Mouse (Mus musculus): ENCODE results near the gene Dzip3.

The Dzip3 gene

DNA sequence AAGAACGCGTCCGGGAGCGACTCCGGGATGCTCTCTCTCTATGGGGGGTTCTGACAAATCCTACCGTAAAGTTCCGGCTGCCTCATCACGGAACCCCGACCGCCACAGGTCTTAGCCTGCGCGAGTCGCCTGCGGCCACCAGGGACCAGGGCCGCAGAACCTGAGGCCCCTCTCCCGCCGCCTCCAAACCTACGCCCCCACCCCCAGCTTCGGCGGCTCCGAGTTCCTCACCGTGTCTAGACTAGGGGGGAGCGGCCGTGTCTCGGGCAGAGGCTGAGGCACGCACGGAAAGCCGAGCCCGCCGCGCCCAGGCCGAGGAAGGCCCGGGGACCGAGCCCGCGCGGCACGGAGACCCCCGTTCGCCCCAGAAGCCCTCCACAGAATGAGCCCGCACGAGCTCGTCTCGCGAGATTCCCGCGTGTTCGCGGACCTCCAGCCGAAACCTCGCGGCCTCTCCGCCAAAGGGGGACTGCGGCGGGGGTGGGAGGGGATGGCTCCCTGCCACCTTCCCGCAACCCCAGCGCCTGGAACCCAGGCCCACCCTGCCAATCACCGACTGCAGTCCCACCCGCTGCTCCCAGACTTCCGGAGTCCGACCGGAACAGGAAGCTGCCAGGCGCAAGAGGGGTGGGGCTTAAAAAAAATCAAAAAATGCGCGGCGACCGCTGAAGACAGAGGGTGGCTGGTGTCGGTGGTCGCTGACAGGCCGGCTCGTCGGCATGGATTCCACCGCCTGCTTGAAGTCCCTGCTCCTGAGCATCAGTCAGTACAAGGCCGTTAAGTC, at the start of gene Dzip3, which contains the start of gene Cip2a:
Dzip3 (minus strand) TSS at position 607 of the 784 bp plus-strand sequence.
Cip2a (plus strand) TSS at position 627 of the 784 bp plus-strand sequence.
- peak; percentile 92 for DNase-seq

DNA sequence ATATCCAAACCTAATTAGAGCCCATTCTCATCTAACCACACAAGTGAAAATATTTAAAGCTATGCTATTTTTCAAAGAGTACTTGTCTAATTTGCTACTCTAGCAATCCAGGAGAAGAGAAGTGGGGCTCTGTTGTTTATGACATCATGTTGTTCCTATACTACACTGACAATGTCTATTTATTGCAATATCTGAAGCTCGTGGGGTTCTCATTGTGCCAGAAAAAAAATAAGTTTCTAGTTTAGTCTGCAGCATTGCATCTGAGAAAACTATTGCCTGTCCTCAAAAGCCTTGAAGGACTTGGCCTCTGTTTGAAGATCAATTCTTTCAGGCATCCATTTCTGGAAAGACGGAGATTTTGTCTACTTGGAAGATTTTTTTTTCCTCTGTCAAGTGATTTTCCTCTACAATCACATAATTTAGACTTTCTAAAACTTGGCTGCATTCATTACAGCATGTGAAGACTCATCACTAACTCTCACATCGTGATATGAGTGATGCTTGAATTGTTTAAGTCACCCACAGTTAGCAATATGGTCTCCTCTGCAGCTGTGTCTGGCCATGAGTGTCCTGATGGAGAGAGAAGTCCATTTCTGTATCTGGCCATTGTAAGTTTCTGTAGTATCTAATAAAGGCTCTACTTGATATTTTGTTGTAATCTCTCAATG, 46.7 kb upstream of the Dzip3 start:
- no peak for DNase-seq

DNA sequence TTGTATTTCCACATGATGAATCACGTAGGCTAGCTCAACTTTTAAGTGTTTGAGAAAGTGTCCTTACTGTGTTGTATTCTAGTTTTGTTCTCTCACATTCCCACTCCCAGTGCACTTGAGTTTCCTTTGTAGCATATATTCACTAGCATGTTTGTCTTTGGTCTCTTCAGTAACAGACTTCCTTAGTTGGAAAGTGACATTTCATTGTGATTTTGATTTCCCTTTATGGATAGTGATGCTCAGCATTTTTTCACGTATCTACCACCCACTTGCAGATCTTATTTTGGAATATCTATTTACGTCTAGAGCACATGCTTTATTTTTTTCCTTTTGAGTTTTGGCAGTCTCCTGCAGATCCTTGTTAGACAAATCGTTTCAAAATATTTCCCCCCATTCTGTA, 43.8 kb upstream of the Dzip3 start:
- no peak for DNase-seq

DNA sequence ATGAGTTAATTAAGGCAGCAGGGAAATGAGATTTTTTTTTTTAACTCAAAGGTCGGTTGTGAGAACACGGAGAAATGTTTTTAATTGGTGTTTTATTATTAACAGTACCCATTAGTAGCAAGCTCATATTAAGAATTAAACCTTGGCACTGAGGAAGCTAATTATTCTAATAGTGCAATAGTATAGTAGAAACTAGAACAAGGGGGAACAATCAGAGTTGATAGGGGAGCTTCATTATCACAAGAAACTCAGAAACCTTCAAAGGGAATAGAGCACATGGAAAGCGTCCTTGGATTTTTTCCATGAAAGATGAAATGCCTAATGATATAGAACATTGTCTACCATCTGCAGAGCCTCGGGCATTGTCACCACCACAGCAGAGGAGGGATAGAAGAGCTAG, 41.9 kb upstream of the Dzip3 start:
- no peak for DNase-seq

DNA sequence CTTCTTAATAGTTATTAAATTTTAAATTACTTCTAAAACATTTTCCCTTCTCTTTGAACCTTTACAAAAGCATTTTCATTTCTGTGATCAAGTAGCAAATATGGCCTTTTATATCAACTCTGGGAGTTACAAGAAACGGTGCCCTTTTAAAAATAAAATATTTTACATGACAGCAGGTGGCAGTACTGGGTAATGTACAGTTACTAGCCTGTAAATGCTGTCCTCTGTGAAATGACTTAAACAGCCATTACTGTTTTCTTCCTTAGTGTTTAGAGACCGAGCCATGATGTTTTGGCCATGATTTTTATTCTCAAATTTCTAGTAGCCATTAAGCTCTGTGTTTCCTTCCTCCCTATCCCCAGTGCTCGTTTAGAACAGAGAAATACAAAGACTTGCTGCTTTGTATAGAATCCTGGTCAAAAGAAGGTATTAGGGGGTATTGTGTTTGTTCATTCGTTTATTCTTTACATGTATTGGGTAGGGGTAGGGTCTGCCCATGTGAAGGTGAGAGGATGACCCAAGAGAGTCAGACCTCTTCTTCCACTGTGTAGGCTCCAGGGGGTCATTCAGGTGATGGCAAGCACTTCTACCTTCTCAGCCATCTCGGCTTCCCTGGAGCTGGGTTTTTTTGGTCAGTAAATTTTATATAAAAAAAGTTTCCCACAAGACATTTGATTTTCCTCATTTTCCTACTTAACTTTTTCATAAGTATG, 22.8 kb upstream of the Dzip3 start:
- DNase-seq = no peak

DNA sequence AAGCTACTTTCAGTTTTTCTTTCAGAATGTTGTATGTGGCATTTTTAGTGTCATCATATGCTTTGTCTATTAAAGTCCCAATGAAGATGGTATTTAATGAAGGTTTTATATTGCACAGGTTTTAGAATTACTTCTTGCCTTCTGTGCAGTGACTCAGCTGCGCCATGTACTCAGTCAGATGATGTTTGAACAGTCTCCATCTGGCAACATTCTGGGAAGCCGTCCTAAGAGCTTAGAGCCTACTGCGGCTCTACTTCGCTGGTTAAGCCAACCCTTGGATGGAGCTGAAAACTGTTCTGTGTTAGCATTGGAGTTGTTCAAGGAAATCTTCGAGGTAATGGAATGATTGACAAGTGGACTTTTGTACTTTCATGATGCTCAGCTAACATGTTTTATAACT, 10.2 kb upstream of the Dzip3 start:
- DNase-seq = no peak

DNA sequence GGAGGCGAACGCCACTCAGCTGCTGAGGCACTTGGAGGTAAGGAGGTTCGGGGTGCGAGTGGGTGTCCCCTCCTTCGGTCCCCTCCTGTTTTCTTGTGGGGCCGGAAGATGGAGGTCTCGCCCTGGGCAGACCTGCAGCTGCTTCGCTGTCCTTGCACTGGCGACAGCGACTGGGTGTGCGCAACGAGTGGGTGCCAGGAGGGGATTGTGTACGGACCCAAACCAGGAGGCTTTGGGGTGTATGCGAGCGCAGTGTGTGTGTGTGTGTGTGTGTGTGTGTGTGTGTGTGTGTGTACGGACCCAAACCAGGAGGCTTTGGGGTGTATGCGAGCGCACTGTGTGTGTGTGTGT, 353 bp upstream of the Dzip3 start:
- peak; percentile 36 for DNase-seq

DNA sequence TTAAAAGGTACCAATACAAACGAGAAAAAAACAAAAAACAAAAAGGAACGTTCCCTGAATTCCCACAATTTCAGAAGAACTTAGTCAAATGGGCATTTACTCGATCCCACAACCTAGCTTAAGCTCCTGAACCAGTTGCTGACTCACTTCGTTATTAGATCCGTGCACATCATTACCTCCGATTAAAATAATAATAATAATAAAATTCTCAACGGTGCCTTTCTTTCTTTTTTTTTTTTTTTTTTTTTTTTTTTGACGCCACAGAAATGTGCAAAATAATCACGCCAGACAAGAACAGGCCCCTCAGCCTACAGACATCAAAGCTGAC, 770 bp downstream of the Dzip3 start:
- DNase-seq = no peak

DNA sequence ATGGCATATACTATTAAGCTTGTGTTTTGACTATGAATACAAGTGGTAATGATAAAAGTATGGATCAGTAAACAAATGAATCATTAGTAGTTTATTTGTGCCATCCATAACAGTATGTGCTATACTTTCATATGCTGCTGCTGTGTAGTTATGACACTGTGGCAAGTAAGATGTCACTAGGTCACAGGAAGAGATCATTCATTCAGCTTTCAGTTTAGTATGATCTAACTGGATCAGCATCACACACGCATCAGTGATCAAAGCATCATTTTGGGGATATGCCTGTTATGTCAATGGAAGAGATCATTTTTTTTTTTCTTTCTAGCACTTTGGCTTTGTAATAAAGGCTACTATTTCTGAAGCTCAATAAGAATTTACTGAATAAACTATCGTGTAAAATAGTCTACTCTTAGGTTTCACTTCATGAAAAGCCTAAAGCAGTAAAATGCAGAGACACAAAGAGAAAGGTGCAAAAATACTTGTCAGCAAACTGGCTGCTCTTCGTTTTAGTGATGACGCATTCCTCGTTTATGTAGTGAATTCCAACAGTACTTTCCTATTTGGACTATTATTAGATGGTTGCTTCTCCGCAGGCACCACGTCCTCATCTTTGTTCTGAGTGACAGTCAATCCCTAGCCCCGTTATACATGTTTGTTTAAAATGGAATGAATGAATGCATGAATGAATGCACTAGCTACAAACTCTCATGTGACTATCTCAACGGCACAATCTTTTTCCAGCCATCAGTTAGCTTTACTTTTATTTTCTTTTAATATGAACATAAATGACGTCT, 1.3 kb downstream of the Dzip3 start:
- no peak for DNase-seq

DNA sequence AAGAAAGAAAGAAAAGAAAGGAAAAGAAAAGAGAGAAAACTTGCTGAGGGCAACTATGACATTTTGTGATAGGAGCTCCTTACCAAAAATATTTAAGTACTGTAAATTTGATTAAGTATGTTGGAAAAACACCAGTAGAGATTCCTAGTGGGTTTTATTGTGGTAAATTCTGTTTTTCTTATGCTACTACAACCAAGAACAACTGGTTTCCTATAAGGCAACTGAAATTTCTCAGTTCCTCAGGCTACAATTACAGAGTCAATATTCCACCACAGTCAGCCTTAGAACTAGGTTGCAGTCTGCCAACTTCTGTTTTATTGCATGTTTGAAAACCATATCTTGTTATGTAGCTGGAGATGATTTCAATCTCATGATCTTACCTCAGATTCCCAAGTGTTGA, 4.3 kb downstream of the Dzip3 start:
- no peak for DNase-seq

DNA sequence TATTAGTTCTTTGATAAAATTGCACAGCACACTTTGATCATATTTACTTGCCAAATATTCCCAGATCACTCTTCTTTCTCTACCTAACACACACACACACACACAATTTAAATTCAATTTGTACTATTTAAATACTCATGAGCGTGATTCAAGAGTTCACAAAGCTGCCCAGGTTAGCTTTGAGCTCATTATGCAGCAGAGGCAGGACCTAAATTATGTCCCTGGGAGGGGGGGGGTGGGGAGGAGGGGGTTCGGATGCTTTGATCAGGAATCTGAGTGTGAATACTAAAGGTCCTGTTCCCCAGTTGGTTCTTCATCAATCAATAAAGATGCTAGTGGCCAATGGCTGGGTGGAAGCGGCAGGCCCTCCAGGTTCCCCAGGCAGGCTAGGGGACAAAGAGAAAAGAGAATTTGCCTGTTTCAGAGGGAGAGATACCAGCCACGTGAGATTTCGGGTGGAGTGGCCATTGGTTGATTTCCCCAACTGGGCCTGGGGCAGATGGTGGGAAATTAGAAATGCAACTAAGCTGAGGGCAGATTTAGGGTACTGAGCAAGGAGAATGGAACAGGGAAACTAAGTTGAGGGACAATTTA, 8.8 kb downstream of the Dzip3 start:
- DNase-seq = no peak

DNA sequence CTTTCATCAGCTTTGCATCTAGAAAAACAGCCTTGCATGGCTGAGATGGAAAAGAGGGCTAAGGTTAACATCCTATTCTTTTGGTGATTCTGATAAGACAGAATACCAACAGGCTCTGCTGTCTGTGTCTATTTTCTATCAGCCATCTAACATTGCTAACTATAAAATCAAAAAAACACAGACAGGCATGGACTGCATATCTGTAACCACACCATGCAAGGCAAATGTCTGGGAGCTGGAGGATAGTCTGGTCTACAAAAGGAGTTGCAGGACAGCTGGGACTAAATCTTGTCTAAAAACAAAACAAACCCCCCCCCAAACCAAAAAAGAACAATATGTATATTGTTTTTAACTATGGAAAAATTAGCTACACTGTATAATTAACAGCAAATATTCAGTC, 14.0 kb downstream of the Dzip3 start:
- no peak for DNase-seq

DNA sequence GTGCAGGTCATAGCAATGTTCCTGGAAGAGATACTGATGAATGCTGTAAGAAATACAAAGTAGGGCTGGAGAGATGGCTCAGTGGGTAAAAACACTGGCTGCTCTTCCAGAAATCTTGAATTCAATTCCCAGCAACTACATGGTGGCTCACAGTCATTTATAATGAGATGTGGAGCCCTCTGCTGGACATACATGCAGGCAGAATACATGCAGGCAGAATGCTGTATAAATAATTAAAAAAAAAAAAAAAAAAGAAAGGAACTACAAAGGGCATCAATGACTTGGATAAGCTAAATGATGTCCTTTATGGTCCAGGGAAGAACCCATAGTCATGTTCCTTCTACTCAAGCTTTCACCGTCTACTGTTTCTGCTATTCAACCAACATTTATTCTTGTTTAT, 20.4 kb downstream of the Dzip3 start:
- DNase-seq = no peak

DNA sequence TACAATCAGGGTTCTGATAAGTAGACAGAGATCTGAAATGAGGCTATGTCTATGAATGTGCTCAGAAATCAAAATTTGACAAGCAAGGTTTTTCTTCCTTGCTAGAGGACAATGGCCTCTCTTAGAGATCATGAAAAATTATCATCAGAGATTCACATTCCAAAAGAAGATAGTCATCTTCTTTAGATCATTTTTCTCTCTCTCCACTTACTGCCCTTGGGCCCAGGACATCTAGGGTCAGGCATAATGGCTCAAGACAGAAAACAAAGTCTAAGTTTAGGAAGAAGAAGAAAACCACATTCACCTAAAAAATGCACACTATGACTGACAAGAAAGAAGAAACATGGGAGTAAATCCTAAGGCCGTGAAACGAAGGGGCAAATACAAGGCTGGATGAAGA, 21.0 kb downstream of the Dzip3 start:
- DNase-seq = no peak

DNA sequence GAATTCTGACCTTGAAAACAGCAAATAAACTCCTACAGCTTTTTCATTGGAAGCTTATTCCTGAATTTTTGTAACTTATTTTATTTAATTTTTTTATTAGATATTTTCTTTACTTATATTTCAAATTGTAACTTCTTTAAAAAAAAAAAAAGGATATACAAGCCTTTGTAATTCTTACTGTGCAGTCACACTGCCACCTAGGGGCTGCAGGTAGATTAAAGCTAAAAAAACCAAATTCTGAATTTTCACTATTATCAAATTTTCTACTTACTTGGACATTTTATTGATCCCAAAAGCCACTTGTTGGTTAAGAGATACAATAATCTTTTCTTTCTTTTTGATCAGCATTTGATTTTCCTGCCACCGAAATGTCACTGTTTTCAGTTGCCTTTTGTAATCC, 52.2 kb downstream of the Dzip3 start:
- DNase-seq = peak; percentile 3

DNA sequence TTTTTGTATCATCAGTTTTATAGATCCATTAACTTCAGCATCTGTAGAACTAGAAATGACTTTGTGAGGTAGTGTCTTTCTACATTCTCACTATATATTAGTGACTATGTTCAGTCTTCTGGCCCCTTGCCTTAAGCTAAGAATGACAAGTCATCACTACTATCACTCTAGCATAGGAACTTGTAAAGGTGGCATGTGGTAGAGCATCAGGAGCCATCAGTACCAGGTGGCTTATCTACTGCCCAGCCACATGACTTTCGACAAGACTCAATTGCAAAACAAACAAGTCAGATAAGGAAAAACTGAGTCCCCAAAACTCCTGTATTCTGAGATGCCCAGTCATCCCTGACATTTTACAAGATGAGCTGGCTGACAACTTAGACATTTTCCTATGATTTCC, 70.2 kb downstream of the Dzip3 start:
- DNase-seq = no peak

DNA sequence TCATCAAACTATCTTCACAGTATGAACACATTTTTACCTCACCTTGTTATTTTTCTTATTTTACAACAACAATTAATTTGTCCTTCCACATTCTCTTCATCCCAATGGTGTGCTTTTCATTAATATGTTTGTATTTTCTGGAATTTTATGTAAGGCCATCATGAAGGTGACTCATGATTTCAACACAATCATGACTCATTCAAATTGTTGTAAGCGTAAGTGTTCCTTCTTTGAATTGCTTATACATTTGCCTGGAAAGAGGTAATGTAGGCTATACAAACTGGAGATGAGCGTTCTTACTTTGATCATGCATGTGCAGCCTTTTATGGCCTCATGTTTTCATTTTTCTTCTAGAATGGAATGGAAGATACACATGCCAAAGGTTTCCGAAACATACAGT, 80.8 kb downstream of the Dzip3 start:
- no peak for DNase-seq

DNA sequence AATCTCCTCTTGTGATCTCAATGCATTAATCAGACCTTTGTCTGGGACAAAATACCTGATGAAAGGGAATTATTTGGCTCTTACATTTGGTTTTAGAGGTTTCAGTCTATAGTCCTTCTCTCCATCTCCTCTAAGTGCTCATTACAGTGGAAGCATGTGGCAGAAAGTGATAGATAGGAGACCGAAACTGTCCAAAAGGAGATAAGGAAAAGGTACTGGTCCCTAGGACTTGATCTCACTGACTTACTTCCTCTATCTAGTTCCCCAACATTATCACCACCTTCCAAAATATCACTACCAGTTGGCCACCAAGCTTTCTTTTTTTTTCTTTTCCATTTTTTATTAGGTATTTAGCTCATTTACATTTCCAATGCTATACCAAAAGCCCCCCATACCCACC, 82.8 kb downstream of the Dzip3 start:
- no peak for DNase-seq

DNA sequence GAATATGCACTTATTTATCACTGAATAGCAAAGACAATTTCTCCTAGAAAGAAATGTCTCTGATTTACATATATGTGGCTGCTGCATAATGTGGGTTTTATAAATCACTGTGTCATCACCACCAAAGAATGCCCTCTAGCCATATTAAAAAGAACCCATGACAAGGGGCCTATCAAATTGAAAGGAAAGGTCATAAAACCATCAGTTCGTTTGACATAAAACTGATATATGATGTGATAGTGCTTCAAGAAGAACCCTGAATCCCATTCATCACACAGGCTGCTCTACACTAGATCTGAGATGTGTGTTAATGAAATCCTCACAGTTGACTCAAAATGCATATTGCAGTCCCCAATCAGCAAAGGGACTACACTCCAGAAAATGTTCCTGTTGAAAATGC, 94.1 kb downstream of the Dzip3 start:
- DNase-seq = no peak

DNA sequence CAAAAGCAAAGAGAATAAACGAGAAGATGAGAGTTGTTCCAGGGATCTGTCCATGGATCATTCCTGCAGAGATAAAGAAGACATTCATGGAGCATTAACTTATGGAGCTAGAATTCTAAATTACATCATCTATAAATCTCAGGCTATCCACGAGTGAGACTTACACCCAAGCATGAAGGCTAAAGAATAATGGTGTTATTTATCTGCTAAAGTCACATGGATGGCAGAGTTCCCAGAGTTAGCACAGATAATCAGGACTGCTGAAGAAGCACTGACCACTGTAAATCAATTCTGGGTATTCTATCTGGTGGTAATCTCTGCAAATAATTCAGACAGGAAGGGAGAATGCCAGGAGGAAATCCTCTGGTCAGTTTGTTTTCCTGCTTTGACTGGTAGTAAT, 103.2 kb downstream of the Dzip3 start:
- DNase-seq = no peak

Data from liver (tissue).